Mouse (Mus musculus) Patski (cell line): ENCODE data around the gene Tuba3b. TPM values are rescaled to one million over a fixed set of nuclear protein-coding genes. Genes with fewer than 3 reads are reported as not detected.

ENCODE experiments used
- ATAC-seq: fragments of 100-300 bp; one replicate; pipeline ENCODE4 v1.8.0; 2021
- CTCF ChIA-PET: fragments of 350-600 bp; sonication (Branson Sonifier 250); formaldehyde crosslinking; loops from one replicate; lab custom pipeline; 2022; ENCODE audit warnings: inconsistent platforms; lab: Charles Lee
- POLR2A ChIA-PET: fragments of 350-600 bp; sonication (Branson Sonifier 250); formaldehyde crosslinking; loops from one replicate; lab custom pipeline; 2022; ENCODE audit warnings: antibody characterized with exemption, inconsistent platforms; lab: Charles Lee
- DNase-seq: peaks from one replicate; pipeline ENCODE4 v3.0.0-alpha.2; 2011; ENCODE audit warnings: low read depth, low spot score
- H3K27me3 ChIP-seq: fragments of 371-371 bp; one replicate; pipeline ENCODE4 v1.5.1; 2021
- CTCF ChIP-seq: fragments of 100-300 bp; IDR thresholded peaks from one replicate; pipeline ENCODE4 v1.5.1; 2021
- in situ Hi-C: fragments of 300-500 bp; cut with MboI; formaldehyde crosslinking; loops from 3 replicates; pipeline ENCODE4 v1.11.1; 2018; ENCODE audit warnings: low pct_unique_long_range_greater_than_20kb, mixed read lengths
- polyA plus RNA-seq: library from polyadenylated mRNA; unstranded; gene quantifications from one replicate; pipeline ENCODE4 v1.2.3, GENCODE M21; 2021

The Tuba3b gene
- polyA plus RNA-seq, result not detected

- CTCF ChIA-PET, result no interaction called here
- TF ChIP-seq CTCF, result no peak
- DNase-seq, result no peak
- POLR2A ChIA-PET, result no interaction called here
- no peaks in the 10 kb centered on the region for H3K27me3 ChIP-seq
- no peak for ATAC-seq
- in situ Hi-C loops, result no loop called here
Measured at GRCm38 (mm10) chr6:145615666-145616210, at the start of gene Tuba3b. Tuba3b (plus strand) TSS chr6:145615757.

DNA sequence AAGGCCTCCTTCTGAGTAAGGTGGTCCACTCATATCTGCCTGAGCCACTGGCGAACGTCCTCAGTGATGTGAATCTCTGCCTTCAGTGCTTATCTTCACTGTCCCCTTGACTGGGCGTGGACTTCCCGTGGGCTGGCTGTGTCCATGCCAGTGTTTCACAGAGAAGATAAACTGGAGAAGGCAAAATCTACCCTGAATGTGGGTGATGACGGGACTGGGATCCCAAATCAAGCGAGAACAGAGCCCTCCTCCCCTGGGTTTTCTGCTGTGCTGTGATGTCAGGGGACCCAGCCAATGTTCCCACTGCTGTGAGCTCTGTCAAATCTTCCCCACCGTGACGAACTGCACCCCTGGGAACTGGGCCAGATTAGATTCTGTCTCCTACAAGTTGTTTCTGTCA lies 48.3 kb upstream of the Tuba3b start:
- no peaks in the 10 kb centered on the region for H3K27me3 ChIP-seq
- ChIA-PET POLR2A (no interaction called here), CTCF (no interaction called here)
- no peak for DNase-seq
- ATAC-seq, result no peak
- no peak for TF ChIP-seq CTCF
- in situ Hi-C loops, result no loop called here

DNA sequence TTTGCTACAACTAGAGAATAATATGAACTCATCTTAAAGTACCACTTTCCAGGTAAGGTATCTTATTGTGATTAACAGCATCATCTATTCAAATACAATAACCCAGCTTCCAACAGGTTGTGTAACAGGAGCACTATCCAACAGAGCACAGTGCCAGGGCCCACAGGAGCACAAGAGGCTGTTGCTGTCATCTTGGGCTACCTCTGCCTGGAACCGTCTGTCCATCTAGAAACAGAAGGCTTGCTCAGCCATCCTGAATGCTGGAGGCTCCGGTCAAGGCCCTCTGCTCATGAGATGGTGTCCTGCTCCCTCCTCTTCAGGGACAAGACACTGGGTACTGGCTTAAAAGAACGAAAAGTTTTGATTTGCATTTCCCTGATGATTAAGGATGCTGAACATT lies 47.7 kb upstream of the Tuba3b start:
- CTCF ChIA-PET, result no interaction called here
- POLR2A ChIA-PET, result no interaction called here
- TF ChIP-seq CTCF, result no peak
- no peak for ATAC-seq
- no peak for DNase-seq
- in situ Hi-C loops, result no loop called here
- no peaks in the 10 kb centered on the region for H3K27me3 ChIP-seq

- DNase-seq (no peak), ATAC-seq (no peak)
- in situ Hi-C loops, result no loop called here
- no peaks in the 10 kb centered on the region for H3K27me3 ChIP-seq
- POLR2A ChIA-PET, result no interaction called here
- TF ChIP-seq CTCF, result no peak
- CTCF ChIA-PET, result no interaction called here
Measured at GRCm38 (mm10) chr6:145568701-145569100, 46.9 kb upstream of the Tuba3b start.

GRCm38 (mm10) chr6:145573250-145574013 lies 42.1 kb upstream of the Tuba3b start:
- no peak for ATAC-seq
- peaks cover 3% of the 10 kb centered on the region for H3K27me3 ChIP-seq
- DNase-seq, result no peak
- ChIA-PET POLR2A (no interaction called here), CTCF (no interaction called here)
- in situ Hi-C loops, result no loop called here
- no peak for TF ChIP-seq CTCF

- no peak for DNase-seq
- ChIA-PET POLR2A (no interaction called here), CTCF (no interaction called here)
- TF ChIP-seq CTCF, result no peak
- in situ Hi-C loops, result no loop called here
- ATAC-seq, result no peak
- peaks cover 3% of the 10 kb centered on the region for H3K27me3 ChIP-seq
Measured at GRCm38 (mm10) chr6:145576762-145577161, 38.8 kb upstream of the Tuba3b start.

DNA sequence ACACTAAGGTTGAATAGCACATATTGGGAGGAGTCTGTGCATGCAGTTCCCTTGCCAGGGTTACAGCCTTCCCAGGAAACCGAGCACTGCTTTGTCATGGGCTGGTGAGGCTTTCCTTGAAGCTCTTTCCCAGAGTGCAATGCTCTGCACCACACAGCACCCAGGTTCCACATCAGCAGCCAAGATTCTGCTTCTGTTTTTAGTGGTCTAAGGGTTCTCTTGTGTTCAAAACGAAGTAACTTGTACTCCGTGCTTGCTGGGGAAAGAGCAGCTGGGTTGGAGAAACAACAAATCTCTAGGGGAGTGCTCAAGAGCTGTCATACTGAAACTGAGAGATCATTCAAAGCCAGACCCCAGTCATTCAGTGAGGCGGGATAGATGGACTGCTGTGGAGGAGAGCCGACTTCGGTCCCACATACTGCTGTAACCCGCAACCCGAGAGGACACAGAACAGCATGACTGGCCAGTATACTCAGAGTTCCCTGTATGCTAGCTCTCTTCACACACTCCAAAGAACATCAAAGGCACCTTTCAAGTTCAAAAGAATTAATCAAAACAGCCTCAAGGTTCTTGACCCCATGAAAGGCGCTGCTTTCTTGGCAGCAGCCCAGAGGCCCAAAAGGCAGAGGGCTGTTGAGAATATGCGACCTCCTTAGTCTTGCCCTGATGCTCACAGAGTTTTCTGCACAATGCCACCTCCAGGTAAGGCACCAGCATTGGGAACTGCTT lies 36.9 kb upstream of the Tuba3b start:
- POLR2A ChIA-PET, result no interaction called here
- H3K27me3 ChIP-seq, result peaks cover 3% of the 10 kb centered on the region
- CTCF ChIA-PET, result no interaction called here
- in situ Hi-C loops, result no loop called here
- TF ChIP-seq CTCF, result no peak
- DNase-seq (no peak), ATAC-seq (no peak)

GRCm38 (mm10) chr6:145579761-145580160 lies 35.8 kb upstream of the Tuba3b start:
- H3K27me3 ChIP-seq, result peaks cover 3% of the 10 kb centered on the region
- ChIA-PET CTCF (no interaction called here), POLR2A (no interaction called here)
- ATAC-seq (no peak), DNase-seq (no peak)
- no peak for TF ChIP-seq CTCF
- in situ Hi-C loops, result no loop called here

- ChIA-PET POLR2A (no interaction called here), CTCF (no interaction called here)
- in situ Hi-C loops, result no loop called here
- no peak for ATAC-seq
- TF ChIP-seq CTCF, result no peak
- peaks cover 7% of the 10 kb centered on the region for H3K27me3 ChIP-seq
- no peak for DNase-seq
Measured at GRCm38 (mm10) chr6:145581366-145582170, 34.0 kb upstream of the Tuba3b start.

DNA sequence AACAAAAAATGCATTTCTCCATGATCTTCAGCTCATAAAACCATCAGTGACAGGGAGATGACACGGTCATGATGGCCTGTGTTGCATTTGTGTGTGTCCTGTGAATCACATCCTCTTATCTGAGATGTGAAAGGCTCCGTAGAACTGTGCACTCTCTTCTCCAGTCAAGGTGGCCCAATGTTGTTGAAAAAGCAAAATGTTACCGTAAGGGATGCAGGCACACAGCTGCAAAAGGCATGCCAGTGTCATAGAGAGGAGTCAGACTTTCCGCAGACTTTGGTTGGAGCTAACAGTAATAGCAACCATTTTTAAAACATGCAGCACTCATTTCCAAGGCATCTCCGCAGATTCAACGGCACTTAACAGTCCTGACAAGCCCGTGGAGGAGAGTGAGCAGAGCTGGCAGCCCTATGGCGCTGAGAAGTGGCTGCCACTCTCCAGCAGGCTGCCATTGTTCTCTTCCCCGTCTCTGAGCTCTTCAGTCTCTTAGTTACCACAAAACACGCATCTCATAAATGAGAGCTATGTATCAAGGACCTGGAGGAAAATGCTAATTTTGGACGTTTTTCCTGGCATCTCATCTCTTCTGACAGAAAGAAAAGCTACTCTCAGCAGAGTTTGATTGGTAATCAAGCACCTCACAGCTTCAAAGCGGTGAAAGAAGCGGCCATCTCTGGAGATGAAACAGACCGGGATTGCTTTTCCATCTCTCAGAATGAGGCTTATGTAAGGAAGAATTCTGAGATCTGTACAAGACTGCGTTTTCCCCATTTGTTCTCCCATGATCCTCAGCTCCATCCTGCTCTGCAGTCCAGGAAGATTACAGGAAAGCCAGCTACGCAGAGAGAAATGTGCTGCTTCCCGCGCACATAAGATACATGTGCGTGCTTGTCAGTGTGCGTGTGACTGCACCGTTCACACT lies 30.2 kb upstream of the Tuba3b start:
- no peak for DNase-seq
- ChIA-PET POLR2A (no interaction called here), CTCF (no interaction called here)
- ATAC-seq, result no peak
- H3K27me3 ChIP-seq, result peaks cover 12% of the 10 kb centered on the region
- in situ Hi-C loops, result no loop called here
- TF ChIP-seq CTCF, result no peak
